Mouse (Mus musculus) heart, postnatal 0 days (tissue): ENCODE results near the gene Skida1. TPM values are rescaled to one million over a fixed set of nuclear protein-coding genes. Genes with fewer than 3 reads are reported as not detected.

Experiments used
- ATAC-seq: fragments of 200-750 bp; cut with Nextera tagmentation; 2 replicates; pipeline ENCODE4 v1.8.0; 2017; ENCODE audit warnings: low read depth, moderate number of reproducible peaks, moderate library complexity; ENCODE audit not compliant: insufficient read depth
- DNase-seq: peaks from one replicate; pipeline ENCODE4 v3.0.0-alpha.2; 2016; ENCODE audit warnings: low spot score
- H3K27ac ChIP-seq: fragments of 300-500 bp; sonication (generic); 2 replicates; pipeline ENCODE4 v1.5.1; 2014; ENCODE audit warnings: low read depth, mild to moderate bottlenecking
- H3K27me3 ChIP-seq: fragments of 300-500 bp; sonication (generic); 2 replicates; pipeline ENCODE4 v1.6.1; 2014; ENCODE audit warnings: low read length, mixed read lengths; ENCODE audit not compliant: control insufficient read depth, insufficient read depth
- H3K36me3 ChIP-seq: fragments of 300-500 bp; sonication (generic); replicated peaks from 2 replicates; pipeline ENCODE4 v1.6.1; 2014; ENCODE audit warnings: low read length, mixed read lengths; ENCODE audit not compliant: control insufficient read depth, insufficient read depth
- H3K4me1 ChIP-seq: fragments of 300-500 bp; sonication (generic); 2 replicates; pipeline ENCODE4 v1.6.1; 2014; ENCODE audit warnings: antibody characterized with exemption; ENCODE audit not compliant: control insufficient read depth, insufficient read depth
- H3K4me2 ChIP-seq: fragments of 300-500 bp; sonication (generic); 2 replicates; pipeline ENCODE4 v1.6.1; 2014; ENCODE audit warnings: low read depth, mild to moderate bottlenecking, low read length, moderate library complexity
- H3K4me3 ChIP-seq: fragments of 300-500 bp; sonication (generic); 2 replicates; pipeline ENCODE4 v1.5.1; 2014; ENCODE audit warnings: low read depth, low read length
- H3K9ac ChIP-seq: fragments of 300-500 bp; sonication (generic); replicated peaks from 2 replicates; pipeline ENCODE4 v1.6.1; 2014; ENCODE audit warnings: low read depth, low read length, mixed read lengths
- H3K9me3 ChIP-seq: fragments of 300-500 bp; sonication (generic); replicated peaks from 2 replicates; pipeline ENCODE4 v1.6.1; 2016; ENCODE audit warnings: low read length; ENCODE audit not compliant: control insufficient read depth
- CTCF ChIP-seq: IDR thresholded peaks from 2 replicates; pipeline ENCODE4 v1.5.1; 2016; ENCODE audit warnings: antibody characterized with exemption, control low read depth, low read depth
- EP300 ChIP-seq: IDR thresholded peaks from 2 replicates; pipeline ENCODE4 v1.6.1; 2016; ENCODE audit warnings: antibody characterized with exemption, low read depth
- WGBS: fragments of 180-500 bp; shearing (Covaris S2); extraction: QIAGEN DNeasy Blood & Tissue Kit; methylation state at CpG from one replicate; pipeline ENCODE4 v1.1.7; 2014; 5-methylcytosine and 5-hydroxymethylcytosine counted together
- polyA plus RNA-seq: library from polyadenylated mRNA; unstranded; fragments of >200 nt; fragmentation: Nextera tagmentation; extraction: Ambion mirVana; gene quantifications from 2 replicates; pipeline ENCODE4 v1.2.1, GENCODE M21; 2015
- total RNA-seq: library from RNA; depleted of rRNA; stranded (reverse); fragments of >200 nt; gene quantifications from 2 replicates; pipeline ENCODE4 v1.2.3, GENCODE M21; 2014; ENCODE audit warnings: low replicate concordance

Skida1 gene
- total and polyA plus RNA-seq, 2 experiments from 2014 or later = 2.2 to 7.1 TPM

- WGBS = 63% methylated on average over 27 of the region's 27 CpGs
- no peak for DNase-seq
- no peak overlapping the region for H3K4me2 ChIP-seq
- H3K9me3 ChIP-seq = no peaks in the 10 kb centered on the region
- H3K27ac ChIP-seq = no peak overlapping the region
- no peak for ATAC-seq
- H3K27me3 ChIP-seq = no peaks in the 10 kb centered on the region
- no peak for TF ChIP-seq EP300
- no peak overlapping the region for H3K4me3 ChIP-seq
- H3K4me1 ChIP-seq = peaks cover 45% of the 10 kb centered on the region
- H3K9ac ChIP-seq = 0 out of 2 replicates have a peak overlapping the region, but pooled peaks have one; percentile 4
- no peaks in the 10 kb centered on the region for H3K36me3 ChIP-seq
Measured at GRCm38 (mm10) chr2:18040347-18041160, 8.3 kb downstream of the Skida1 start.

GRCm38 (mm10) chr2:18039566-18040290 is 9.1 kb downstream of the Skida1 start:
- Histone ChIP-seq H3K4me1 (peaks cover 37% of the 10 kb centered on the region), H3K4me3 (peak overlapping the region; percentile 12), H3K4me2 (peak overlapping the region; percentile 56), H3K27ac (no peak overlapping the region), H3K36me3 (no peaks in the 10 kb centered on the region), H3K9ac (peak overlapping the region; percentile 59), H3K27me3 (no peaks in the 10 kb centered on the region), H3K9me3 (no peaks in the 10 kb centered on the region)
- DNase-seq = peak; percentile 11
- WGBS = 28% methylated on average over 43 of the region's 46 CpGs
- TF ChIP-seq EP300 = no peak
- no peak for TF ChIP-seq CTCF
- ATAC-seq = peak; percentile 58; the same call in 1 of the 2 replicates

- no peak overlapping the region for H3K27ac ChIP-seq
- H3K4me2 ChIP-seq = no peak overlapping the region
- H3K36me3 ChIP-seq = no peaks in the 10 kb centered on the region
- H3K9me3 ChIP-seq = no peaks in the 10 kb centered on the region
- H3K4me1 ChIP-seq = peaks cover 29% of the 10 kb centered on the region
- no peak overlapping the region for H3K9ac ChIP-seq
- no peak overlapping the region for H3K4me3 ChIP-seq
- ATAC-seq (0 out of 2 replicates have a peak, but pooled peaks have one; percentile 30), DNase-seq (peak; percentile 7)
- TF ChIP-seq CTCF (no peak), EP300 (no peak)
- H3K27me3 ChIP-seq = no peaks in the 10 kb centered on the region
- WGBS = 72% methylated on average over 10 of the region's 10 CpGs
Measured at GRCm38 (mm10) chr2:18038895-18039371, 9.9 kb downstream of the Skida1 start.

- no peak overlapping the region for H3K4me3 ChIP-seq
- 62% methylated on average over 3 of the region's 3 CpGs for WGBS
- ATAC-seq (no peak), DNase-seq (no peak)
- H3K9ac ChIP-seq = no peak overlapping the region
- TF ChIP-seq EP300 (no peak), CTCF (no peak)
- H3K36me3 ChIP-seq = no peaks in the 10 kb centered on the region
- no peak overlapping the region for H3K4me2 ChIP-seq
- H3K4me1 ChIP-seq = peaks cover 28% of the 10 kb centered on the region
- H3K27ac ChIP-seq = no peak overlapping the region
- no peaks in the 10 kb centered on the region for H3K9me3 ChIP-seq
- no peaks in the 10 kb centered on the region for H3K27me3 ChIP-seq
Measured at GRCm38 (mm10) chr2:18038141-18038752, 10.6 kb downstream of the Skida1 start.

GRCm38 (mm10) chr2:18037491-18037890 is 11.4 kb downstream of the Skida1 start, which contains the start of gene A930004D18Rik:
A930004D18Rik (minus strand) TSS chr2:18037737.
- Histone ChIP-seq H3K4me1 (peaks cover 20% of the 10 kb centered on the region), H3K27ac (no peak within 1 kb of the TSS), H3K36me3 (no peaks in the 10 kb centered on the region), H3K9me3 (no peaks in the 10 kb centered on the region), H3K4me2 (no peak within 1 kb of the TSS), H3K27me3 (no peaks in the 10 kb centered on the region), H3K9ac (no peak within 1 kb of the TSS), H3K4me3 (no peak within 1 kb of the TSS)
- DNase-seq = no peak
- no peak for ATAC-seq
- no peak for TF ChIP-seq EP300
- TF ChIP-seq CTCF = no peak
- 57% methylated on average over 2 of the region's 2 CpGs for WGBS
